Mouse (Mus musculus) layer of hippocampus, adult 8-10 months (tissue): ENCODE measurements around the gene Cyb561d2. TPM values are rescaled to one million over a fixed set of nuclear protein-coding genes. Genes with fewer than 3 reads are reported as not detected.

Experiments used
- DNase-seq, 2 experiments: peaks; one replicate each; pipeline ENCODE4 v3.0.0; 2022; ENCODE audit warnings: low spot score in 2 of 2
- total RNA-seq, 4 experiments: library from RNA; stranded (reverse); gene quantifications; 2 replicates each; pipeline ENCODE4 v1.2.4; 2022

Gene Cyb561d2
- total RNA-seq, 4 experiments from 2014 or later, result 14.7 to 18.5 (median 16.5) TPM

- DNase-seq, result no peak
These were observed 8.6 kb upstream of the Cyb561d2 start for GRCm38 (mm10) chr9:107550491-107551116.

GRCm38 (mm10) chr9:107549297-107550074 lies 7.5 kb upstream of the Cyb561d2 start:
- no peak for DNase-seq

GRCm38 (mm10) chr9:107548820-107549219 lies 6.8 kb upstream of the Cyb561d2 start:
- DNase-seq, result no peak

GRCm38 (mm10) chr9:107547957-107548356 lies 6.0 kb upstream of the Cyb561d2 start:
- DNase-seq, result no peak

DNA sequence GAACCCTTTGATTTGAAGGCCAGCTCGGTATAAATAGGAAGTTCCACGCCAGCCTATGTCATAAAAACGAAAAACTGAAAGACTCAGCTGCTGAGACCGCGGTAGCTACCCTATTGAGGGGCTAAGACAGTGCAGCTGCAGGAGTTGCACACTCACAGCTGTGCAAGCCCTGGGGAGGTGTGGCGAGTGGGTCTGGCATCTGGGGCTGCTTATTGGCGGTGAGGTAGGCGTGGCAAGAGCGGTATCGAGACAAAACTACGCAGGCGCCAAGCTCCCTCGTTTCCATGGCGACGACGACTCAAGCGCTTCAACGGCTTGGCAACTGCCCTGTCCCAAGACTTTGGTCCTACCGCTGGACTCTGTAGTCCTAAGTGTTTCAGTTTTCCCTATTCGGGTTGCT lies 5.0 kb upstream of the Cyb561d2 start, which contains the start of gene Zmynd10:
Gene Zmynd10 (plus strand): TSS at position 273 of the 400 bp plus-strand sequence.
- DNase-seq, result peak; percentile 87 to 88

DNA sequence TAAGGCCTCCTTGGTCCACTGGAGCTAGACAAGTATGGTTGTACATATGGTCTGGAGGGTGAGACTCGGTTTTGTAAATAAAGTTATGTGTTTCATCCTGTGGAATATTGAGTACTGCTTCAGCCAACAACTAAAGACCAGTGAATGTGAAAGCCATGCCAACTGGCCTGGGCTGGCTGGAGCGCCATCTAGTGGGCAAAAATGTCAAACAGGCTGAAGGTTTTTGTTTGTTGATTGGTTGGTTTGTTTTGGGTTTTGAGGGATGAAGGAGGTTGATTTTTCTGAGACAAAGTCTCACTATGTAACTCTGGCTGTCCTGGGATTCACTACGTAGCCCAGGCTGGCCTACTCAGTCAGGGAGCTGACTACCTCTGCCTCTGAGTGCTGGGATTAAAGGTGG lies 3.6 kb upstream of the Cyb561d2 start:
- peak in 1 of 2 experiments; percentile 78 for DNase-seq

DNA sequence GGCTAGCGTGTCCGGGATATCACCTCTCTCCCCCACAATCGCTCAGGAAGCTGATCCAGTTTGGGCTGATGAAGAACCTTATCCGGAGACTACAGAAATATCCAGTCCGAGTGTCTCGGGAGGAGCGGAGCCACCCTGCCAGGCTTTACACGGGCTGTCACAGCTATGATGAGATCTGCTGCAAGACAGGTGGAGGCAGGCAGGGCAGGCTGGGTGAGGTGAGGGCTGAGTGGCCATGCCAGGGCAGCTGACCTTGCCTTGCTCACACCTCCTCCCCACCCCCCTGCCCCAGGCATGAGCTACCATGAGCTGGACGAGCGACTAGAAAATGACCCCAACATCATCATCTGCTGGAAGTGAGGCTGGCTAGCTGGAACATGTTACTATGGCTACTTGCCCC lies 3.2 kb upstream of the Cyb561d2 start:
- DNase-seq, result no peak

DNA sequence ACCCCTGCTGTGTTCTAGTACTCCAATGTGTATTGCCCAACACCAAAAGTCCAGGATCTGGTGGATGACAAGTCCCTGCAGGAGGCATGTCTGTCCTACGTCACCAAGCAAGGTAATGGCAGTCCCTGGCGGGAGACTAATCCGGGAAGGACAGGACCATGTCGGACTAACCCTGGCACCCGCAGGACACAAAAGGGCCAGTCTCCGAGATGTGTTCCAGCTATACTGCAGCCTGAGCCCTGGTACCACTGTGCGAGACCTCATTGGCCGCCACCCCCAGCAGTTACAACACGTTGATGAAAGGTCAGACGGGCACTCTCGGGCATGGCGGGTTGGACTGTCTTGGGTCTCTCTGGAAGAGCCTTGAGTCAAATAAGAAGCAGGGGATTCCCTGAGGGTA lies 2.7 kb upstream of the Cyb561d2 start:
- DNase-seq, result no peak

GRCm38 (mm10) chr9:107544196-107544700 lies 2.3 kb upstream of the Cyb561d2 start:
- DNase-seq, result no peak

GRCm38 (mm10) chr9:107543299-107543698 lies 1.3 kb upstream of the Cyb561d2 start:
- no peak for DNase-seq

DNA sequence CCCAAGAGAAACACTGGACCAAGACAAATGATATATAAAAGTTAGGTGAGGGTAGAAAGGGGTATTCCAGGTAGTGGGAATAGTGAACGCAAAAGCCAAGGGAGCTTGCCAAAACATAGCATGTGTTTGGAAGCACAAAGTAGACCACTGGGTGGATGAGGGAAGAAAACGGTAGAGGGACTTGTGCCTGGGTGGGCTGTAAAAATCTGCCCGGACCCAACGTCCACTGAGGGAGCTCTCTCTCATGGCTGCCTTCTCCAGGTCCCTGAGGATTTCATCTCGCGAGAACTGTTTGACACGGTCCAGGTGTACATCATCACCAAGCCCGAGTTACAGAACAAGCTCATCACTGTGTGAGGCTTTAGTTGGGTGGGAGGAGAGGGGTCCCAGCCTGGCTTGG lies 728 bp upstream of the Cyb561d2 start:
- no peak for DNase-seq

GRCm38 (mm10) chr9:107542352-107542686 lies 326 bp upstream of the Cyb561d2 start:
- no peak for DNase-seq

GRCm38 (mm10) chr9:107541005-107541404 lies 988 bp downstream of the Cyb561d2 start:
- DNase-seq, result no peak

GRCm38 (mm10) chr9:107540420-107540819 lies 1.6 kb downstream of the Cyb561d2 start:
- no peak for DNase-seq

DNA sequence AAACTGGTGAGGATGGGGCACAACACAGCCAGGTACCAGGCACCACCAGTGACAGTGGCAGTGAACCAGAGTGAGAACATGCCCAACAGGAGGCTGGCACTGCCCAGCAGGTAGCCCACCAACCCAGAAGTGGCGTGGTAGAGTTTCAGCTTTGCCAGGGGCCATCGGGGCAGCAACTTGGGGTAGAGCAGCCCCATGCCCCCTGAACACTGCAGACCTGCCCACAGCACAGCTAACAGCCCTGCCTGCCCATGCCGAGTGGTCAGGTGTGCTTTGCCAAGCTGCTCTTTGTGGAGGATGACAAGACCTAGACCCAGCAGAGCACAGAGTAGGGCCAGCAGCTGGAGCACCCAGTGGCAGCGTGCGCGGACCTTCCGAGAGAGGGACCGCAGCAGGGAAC lies 2.1 kb downstream of the Cyb561d2 start:
- DNase-seq, result no peak

- no peak for DNase-seq
These were observed 3.3 kb downstream of the Cyb561d2 start for GRCm38 (mm10) chr9:107538711-107539110.

GRCm38 (mm10) chr9:107538231-107538630 lies 3.8 kb downstream of the Cyb561d2 start:
- peak in 1 of 2 experiments; percentile 62 for DNase-seq

DNA sequence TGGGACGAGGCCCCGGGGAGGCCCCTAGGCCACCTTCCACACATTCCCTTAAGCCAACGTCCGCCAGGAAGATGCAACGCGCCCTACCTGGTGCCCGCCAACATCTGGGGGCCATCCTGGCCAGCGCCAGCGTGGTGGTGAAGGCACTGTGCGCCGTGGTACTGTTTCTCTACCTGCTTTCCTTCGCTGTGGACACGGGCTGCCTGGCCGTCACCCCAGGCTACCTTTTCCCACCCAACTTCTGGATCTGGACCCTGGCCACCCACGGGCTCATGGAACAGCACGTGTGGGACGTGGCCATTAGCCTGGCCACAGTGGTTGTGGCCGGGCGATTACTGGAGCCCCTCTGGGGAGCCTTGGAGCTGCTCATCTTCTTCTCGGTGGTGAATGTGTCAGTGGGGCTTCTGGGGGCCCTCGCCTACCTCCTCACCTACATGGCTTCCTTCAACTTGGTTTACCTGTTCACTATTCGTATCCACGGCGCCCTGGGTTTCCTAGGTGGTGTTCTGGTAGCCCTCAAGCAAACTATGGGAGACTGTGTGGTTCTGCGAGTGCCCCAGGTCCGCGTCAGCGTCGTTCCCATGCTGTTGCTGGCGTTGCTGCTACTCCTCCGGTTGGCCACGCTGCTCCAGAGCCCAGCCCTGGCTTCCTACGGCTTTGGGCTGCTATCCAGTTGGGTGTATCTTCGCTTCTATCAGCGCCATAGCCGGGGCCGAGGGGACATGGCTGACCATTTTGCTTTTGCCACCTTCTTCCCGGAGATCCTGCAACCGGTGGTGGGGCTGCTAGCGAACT lies 7.4 kb downstream of the Cyb561d2 start:
- DNase-seq, result no peak

- DNase-seq, result peak; percentile 95 to 97
These were observed 8.1 kb downstream of the Cyb561d2 start, which contains the start of gene Tmem115 for GRCm38 (mm10) chr9:107533791-107534407. Tmem115 (plus strand) TSS chr9:107533945.

- DNase-seq, result peak; percentile 57 to 58
These were observed 15.6 kb downstream of the Cyb561d2 start for GRCm38 (mm10) chr9:107526198-107527026.

DNA sequence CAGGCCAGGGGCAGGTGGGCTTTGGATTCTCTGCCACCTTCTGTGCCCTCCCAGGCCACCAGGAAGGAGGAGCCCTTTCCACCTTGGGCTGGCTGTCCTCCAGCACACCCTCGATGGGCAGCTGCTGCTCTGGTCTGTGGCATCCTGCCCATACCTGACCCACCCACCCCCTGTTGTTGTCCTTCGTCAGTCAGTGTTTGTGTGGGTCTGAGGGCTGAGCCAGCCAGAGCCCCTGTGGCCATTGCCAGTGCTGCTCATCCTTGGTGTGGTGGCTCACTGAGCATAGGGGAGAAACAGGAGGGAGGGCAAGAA lies 19.6 kb downstream of the Cyb561d2 start:
- DNase-seq, result no peak
